Mouse (Mus musculus): ENCODE measurements around the gene Inka2. TPM values are rescaled to one million over a fixed set of nuclear protein-coding genes. Genes with fewer than 3 reads are reported as not detected.
A peak's percentile ranks its signal among the peaks of the same experiment; 100 is the strongest.

Inka2 gene
- total RNA-seq (2021), result 10 to 100 TPM; 18.8 to 25.7 TPM

DNA sequence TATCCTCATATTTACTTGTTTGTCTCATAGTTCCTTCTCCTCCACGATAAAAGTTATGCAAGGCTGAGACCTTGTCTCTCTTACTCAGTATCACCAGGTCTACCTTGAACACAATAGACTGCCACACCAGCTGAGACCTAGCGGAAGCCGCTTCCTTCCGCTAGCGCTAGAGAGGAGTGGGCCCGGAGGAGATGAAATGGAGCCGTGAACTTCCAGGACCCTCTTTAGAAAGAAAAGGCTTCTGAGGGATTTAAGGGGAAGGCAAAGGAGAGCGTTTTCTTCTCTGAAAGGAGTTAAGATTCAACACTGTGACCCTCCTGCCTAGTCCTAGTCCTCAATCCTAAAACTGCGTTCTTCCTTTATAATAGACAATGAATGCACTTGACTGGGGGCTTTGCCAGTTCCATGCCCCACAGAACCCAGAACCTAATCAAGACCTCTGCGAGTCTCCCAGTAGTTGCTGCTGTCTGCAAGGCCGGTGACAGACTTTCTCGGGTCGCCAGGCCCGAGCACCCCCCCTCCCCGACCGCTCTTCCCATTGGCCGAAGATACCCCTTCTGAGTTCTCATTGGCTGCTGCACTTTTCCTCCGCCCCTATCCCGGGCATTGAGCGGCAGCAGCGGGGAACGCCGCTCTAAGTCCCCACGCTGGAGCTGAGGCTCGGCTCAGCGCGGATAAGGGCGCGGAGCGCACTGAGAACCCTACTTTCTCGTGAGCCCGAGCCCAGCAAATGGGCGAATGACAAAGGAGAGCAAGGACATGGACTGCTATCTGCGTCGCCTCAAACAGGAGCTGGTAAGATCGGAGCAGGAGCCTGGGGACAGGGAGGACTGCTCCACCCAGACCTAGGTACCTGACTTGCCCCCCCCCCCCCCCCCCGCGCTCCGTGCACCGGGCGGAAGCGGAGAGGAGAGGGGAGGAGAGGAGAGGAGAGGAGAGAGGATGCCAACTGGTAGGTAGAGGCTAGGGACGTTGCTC, at the start of gene Inka2:
TSS of gene Inka2 (plus strand) at position 569 of the 978 bp plus-strand sequence.
- DNase-seq (ENCODE audit: low spot score), result peak; percentile 82
- intact Hi-C loops (cut with DNase I), result no loop called here

DNA sequence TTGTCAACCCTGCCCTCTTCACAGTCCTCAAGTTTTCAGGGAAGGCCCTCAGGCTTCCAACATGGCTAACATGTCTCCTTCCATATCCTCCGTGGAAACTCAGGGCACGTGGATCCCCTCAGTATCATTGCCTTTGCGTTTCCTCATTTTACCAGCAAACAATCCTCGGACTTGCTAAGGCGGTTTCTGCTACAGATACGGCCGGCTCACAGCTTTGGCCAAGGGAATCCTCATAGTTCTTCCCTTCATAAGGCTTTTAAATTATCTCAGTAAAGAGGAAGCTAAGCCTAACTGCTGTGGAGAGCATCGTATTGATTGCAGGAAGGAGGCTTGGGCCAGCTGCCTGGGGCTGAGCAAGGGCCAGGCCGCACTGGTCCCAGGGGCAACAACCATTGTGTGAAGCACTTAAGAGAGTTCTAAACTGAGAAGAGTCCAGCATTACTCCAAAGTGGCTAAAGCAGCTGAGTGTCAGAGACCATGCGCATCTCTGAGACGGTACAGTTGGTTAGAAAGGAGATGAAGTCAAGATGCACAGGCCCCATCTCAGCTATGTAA, 49.3 kb upstream of the Inka2 start:
- peak; percentile 6 for DNase-seq (ENCODE audit: low spot score)
- intact Hi-C loops (cut with DNase I), result no loop called here

DNA sequence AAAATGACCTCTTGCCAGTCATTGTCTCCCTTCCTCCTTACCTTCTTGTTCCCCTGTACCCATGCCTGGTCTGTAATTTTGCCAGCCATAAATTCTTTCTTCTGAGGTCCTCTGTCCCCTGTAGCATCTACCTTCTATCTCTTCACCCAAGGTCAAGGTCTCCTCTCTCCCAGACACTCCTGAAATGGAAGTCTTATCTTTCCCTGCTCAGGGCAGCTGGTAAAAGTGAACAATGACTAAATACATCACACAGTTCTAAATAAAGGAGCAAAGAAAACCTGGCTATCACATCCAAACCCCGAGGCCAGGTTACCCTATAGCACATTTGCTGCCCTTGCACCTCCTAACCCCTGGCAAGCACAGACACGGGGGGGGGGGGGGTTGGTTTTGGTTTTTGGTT, 43.9 kb upstream of the Inka2 start:
- DNase-seq (ENCODE audit: low spot score), result no peak

DNA sequence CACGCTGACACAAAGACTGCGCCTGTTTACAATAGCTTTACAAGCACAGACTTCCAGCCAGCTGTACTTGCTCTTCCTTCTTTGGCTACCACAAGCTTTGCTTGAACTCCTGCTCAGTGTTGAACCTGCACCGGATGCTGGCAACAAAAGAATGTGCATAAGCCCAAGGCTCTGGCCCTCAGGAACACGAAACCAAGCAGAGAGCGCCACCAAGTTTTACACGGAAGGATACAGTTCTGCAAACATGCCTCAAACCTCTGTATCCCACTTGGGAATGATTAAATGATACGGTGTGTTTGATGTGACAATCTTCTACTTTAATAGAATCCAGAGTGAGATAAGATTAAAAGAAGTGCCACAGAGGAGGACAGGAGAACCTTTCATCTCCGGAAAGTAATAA, 41.4 kb upstream of the Inka2 start:
- no peak for DNase-seq (ENCODE audit: low spot score)
- intact Hi-C loops (cut with DNase I), result no loop called here

More for the DNA sequence above, 43.9 kb upstream of the Inka2 start:
- intact Hi-C loops (cut with DNase I), result no loop called here

DNA sequence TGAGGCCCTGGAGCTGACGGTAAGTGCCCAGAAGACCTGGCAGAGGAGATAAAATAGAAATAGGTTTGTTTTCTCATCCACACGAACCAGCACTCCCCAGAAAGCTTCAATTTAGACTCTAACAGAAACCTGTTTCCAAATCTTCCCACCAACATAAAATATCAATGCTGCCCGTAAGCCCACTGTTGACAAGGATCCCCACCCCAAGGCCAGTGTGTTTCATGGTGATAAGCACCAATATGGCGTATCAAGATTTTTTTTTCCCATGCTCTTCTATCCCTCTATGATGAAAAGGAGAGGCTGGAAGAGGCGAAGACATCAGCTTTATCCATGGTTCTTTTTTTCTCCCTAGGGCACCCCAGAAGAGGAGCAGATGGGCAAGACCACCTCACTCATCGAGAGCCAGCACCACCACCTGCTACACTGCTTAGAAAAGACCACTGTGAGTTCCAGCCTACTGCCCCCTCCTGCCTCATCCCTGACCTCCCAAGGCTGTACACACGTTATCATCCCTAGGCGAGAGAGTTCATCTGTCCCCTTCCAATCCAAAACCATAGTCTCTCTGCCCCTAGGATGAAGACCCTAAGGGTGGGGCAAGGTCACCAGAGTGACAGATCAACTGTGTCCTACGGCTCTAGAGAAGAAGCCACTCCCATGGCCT, 39.2 kb upstream of the Inka2 start:
- intact Hi-C loops (cut with DNase I), result no loop called here

DNA sequence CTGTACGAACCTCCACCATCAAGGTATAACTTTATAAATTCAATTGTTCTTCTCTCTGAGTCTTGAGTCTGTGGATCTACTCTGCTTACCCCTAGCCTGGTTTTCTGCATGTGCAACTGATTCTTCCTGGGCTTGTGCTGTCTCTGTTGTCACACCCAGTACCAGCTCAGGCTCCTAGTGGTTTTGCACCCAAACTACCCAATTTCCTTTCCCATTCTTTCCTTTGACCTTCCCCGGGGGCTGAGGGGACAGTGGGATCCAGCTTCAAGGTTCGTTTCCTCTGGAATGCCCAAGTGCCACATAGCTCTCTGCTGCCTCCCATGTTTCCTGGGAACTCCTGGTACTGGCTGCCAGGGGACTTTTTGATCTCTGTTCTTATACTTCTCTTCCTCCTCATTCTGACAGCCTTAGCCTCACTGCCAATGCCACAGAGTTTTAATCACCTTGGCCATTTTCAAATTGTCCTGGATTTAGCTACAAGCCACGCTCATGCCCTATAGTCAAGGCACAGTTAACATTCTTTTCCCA, 37.3 kb upstream of the Inka2 start:
- intact Hi-C loops (cut with DNase I), result no loop called here
- DNase-seq (ENCODE audit: low spot score), result no peak

More for the DNA sequence above, 39.2 kb upstream of the Inka2 start:
- no peak for DNase-seq (ENCODE audit: low spot score)

DNA sequence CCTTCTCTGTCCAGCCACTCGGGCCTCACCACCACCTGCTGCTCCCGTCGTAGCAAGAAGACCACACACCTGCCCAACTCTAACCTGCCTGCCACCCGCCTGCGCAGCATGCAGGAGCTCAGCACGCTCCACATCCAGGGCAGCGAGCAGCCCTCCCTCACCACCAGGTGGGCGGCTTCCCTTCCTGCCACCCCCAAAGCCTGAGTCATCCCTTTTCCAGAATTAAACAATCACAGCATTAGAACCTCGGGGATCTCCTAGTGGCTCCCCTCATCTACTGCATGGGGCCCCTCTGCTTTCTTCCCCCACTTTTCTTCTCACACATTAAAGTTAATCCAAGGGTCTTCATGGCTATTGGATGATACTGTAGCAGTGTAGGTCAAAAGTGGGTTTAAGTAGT, 36.2 kb upstream of the Inka2 start:
- DNase-seq (ENCODE audit: low spot score), result no peak
- intact Hi-C loops (cut with DNase I), result no loop called here

DNA sequence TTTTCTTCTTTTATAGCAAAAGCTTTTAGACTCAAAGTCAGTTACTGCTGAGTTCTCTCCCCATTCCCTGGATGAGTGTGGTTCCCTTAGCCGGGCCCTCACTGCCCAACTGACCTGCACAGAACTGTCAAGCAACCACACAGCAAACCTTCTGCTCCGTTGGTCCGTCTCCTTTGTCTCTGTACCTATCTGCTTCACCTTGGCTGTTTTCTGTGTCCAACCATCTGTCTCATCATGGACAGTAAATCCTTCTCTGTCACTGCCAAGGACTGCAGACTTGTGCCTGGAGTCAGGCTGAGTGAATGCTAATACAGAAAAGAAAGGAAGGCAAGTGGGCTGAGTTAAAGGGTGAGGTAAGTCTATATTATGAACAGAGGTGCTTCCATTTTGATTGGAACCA, 34.6 kb upstream of the Inka2 start:
- intact Hi-C loops (cut with DNase I), result loop anchor here (5.0 kb wide), 1 partner anchor 778 kb away; no protein-coding TSS in a partner anchor
- DNase-seq (ENCODE audit: low spot score), result no peak

DNA sequence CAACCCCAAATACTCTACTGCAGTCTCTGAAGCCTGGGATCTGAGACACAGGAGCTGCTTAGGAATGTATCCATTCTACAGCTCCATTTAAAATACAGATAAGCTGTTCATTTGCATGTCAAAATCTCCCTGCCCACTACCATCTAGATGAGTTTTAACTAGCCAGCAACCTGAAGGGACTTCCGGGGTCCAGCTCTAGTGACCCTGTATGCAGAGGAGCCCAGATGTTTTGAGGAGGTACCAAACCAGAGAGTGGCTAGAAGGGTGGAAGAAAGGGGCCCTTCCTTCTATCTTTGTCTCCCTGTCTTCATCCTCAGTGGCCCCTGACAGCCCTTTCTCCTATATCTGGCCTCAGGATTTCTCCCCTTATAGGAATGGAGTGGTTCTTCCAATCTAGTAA, 33.6 kb upstream of the Inka2 start:
- intact Hi-C loops (cut with DNase I), result loop anchor here (5.0 kb wide), 1 partner anchor 776 kb away; no protein-coding TSS in a partner anchor

DNA sequence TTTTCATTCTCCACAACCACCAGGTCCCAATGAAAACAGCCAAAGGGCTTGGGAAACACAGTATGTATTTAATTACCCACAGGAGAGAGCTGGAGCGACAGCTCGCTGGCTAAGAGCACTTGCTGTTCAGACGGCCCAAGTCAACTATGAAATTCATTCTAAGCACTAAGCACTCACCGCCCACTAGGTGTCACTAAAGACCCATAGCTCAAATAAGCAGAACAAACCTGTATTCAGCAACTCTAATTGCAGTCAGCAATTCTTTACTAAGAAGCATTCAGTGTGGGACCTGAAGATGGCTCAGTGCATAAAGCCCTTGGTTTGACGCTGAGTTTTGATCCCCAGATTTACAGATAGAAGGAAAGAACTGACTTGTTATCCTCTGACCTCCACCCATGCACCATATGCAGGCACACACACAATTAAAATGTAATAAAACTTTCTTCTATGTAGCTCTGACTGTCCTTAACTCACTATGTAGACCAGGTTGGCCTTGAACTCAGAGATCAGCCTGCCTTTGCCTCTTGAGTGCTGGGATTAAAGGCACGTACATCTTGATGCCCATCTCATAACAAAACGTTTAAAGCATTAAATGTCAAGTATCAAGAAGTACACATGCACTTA, 29.7 kb upstream of the Inka2 start:
- intact Hi-C loops (cut with DNase I), result loop anchor here (1.0 to 5.0 kb wide), 3 partner anchors 52 to 773 kb away; no protein-coding TSS in a partner anchor
- no peak for DNase-seq (ENCODE audit: low spot score)

More for the DNA sequence above, 33.6 kb upstream of the Inka2 start:
- DNase-seq (ENCODE audit: low spot score), result no peak

DNA sequence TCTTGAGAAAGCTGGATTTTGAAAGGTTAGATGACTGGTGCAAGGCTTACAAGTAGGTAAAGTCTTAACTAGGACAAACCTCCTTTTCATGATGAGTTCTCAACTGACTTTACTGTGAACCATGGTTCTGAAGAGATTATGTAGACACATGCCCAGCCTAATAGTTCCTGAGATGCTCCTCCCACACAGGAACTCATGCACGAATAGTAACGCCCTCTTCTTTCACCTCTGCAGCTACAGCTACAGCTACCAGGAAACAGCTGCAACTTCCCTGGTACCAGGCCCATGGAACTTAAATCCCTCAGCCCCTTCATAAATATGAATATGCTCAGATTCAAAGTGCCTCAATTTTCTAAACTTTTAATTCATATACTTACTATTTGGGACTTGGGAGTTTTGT, 28.5 kb upstream of the Inka2 start:
- DNase-seq (ENCODE audit: low spot score), result no peak
- intact Hi-C loops (cut with DNase I), result no loop called here

DNA sequence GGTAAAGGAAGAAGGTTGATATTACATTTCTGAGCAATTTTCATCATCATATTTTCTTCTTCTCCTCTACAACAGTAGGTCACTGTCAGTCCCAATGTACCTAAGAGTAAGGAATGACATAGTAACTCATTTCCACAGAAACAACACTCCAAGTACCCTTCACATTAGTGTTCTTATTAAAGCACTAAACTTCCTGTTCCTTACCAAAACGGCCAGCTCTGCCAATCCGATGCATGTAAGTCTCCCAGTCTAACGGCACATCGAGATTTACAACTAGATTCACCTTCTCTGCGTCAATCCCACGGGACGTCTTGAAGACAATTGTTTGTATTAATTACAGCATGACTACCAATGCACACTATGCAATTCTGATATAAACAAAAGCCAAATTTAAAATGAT, 24.1 kb upstream of the Inka2 start:
- intact Hi-C loops (cut with DNase I), result no loop called here
- no peak for DNase-seq (ENCODE audit: low spot score)

DNA sequence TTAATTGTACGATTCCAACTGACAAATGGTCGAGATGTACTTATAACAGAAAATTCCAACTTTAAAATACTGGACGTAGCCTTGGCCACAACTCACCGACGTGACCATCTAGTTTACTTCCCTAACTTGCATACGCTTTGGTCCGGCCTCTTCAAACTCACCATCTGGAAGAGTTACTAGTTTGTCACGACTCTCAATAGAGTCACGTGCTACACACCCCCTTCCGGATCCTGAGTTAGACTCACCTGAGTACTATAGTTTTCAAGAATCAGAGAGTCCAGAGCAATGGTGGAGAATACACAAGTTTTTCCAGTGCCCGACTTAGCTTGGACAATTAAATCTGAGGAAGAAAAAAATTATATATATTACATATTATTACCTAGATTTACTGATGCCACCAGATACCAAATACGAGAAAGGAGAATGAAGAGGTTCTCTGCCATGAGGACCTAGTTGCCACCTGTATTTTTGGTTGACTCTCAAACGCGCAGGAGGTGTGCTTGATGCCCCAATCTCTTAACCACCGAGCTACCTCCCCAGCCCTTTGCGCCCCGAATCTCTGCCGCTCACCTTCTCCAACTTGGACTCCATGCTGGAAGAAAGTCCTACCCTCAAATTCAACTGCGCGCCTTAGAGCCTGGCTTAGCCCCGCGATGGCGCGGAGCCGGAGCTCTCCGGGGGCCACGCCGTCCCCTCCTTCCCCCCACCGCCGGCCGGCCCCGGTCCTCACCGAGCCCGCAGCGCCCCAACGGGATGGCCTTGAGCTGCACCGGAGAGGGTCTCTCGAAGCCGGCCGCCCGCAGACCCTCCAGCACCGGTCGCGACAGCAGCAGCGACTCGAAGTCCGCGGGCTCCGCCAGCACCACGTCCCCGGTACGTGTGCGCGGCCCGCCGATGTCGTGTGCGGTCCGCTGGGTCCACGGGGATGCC, 17.7 kb upstream of the Inka2 start:
- no peak for DNase-seq (ENCODE audit: low spot score)
- intact Hi-C loops (cut with DNase I), result loop anchor here (1.0 to 5.0 kb wide), 4 partner anchors 40 to 272 kb away; partner anchors contain the start of gene Wdr77

DNA sequence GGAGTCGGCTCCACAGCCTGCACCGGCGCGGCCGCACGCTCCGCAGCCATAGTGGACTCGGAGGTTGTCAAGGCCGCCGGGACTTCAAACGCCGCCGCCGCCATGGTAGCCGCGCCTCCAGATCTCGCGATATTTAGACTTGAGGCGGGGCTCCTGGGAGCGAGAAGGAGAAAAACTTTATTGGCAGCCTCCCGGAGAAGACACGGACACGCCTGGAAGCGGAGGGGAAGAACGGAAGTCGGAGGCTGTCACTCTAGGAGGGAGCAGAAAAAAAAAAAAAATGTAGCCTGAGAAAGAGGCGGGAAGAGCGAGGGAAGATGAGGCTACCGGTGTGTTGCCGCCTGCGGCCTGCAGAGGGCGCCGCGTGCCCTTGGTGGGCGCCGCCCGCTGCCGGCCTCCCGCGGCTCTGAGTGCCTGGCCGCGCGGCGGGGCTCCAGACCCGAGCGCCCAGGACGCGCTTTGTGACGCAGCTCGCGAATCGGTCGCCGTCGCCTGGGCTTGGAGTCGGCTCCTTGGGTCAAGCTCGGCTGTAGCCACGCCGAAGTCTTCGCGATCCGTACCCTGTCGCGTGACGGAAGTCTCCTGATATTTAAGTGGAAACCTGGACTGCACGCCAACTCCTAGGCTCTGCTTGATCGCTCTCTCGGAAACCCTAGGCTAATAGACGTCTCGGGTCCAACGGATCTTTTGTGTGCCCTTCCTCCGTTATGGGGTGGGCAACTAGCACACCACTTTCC, 16.9 kb upstream of the Inka2 start, which contains the start of gene Ddx20:
TSS of gene Ddx20 (minus strand) at position 251 of the 737 bp plus-strand sequence.
- intact Hi-C loops (cut with DNase I), result loop anchor here (1.0 to 5.0 kb wide), 4 partner anchors 39 to 271 kb away; partner anchors contain the start of gene Wdr77
- DNase-seq (ENCODE audit: low spot score), result peak; percentile 93

DNA sequence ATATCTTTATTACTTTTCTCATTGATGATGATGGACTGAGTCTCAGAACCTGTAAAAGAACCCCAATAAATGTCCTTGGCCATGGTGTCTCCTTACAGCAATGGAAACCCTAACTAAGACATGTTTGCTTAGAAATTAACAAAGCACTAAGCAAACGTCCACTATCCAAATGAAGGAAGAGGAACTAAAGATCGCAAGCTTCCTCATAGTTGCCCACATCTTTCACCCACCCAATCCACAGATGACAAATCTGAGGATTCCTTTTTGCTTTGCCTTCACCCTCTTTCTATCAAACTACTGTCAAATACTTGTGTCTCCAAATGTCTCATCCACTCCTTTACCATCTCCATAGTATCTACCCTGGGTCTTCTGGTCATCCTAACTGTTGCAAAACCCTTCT, 15.9 kb upstream of the Inka2 start:
- intact Hi-C loops (cut with DNase I), result loop anchor here (5.0 kb wide), 2 partner anchors 134 to 209 kb away; no protein-coding TSS in a partner anchor
- DNase-seq (ENCODE audit: low spot score), result no peak

DNA sequence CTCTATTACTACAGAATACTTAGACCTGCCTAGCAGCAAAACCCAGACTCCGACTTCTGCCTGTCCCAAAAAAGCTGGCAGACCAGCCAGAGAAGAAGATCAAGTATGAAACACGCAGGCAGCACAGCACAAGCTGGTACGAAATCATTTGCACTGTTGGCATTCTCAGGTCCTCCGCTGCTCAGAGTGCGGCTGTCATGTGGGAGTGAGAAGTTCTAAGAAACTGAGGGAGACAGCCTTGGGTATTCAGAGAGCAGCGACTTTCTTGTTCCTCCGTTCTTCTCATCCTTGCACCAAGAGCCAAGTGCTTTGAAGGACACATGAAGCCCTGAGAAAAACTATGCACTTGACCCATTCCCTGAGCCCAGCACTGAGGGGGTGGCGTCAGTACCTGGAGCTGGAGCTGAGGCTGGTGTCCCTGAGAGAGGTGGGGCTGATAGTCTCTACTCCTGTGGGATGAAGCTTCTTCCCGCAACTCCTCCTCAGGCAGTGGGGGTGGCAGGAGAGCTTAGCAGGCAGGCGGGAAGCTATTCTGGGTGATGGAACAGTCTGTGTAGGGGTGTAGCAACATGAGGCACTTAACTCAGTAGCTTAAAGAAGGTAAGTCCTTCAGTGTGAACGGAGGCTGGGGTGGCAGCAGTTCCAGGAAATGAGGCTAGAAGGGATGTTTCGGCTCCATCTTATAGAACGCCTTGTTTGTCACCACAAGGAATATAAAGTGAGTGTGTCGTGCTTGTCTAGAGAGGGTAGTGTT, 10.9 kb upstream of the Inka2 start:
- intact Hi-C loops (cut with DNase I), result no loop called here
- DNase-seq (ENCODE audit: low spot score), result no peak

Data from heart, postnatal 25 days (tissue).